Mouse (Mus musculus) hindbrain, embryonic 11.5 days (tissue): Measurements from ENCODE around the gene Lpar6. TPM values are rescaled to one million over a fixed set of nuclear protein-coding genes. Genes with fewer than 3 reads are reported as not detected.

ENCODE experiments used
- ATAC-seq: fragments of 200-750 bp; cut with Nextera tagmentation; 2 replicates; pipeline ENCODE4 v1.8.0; 2017; ENCODE audit warnings: mild to moderate bottlenecking, moderate TSS enrichment, moderate library complexity; ENCODE audit not compliant: low FRiP score
- DNase-seq: peaks from one replicate; pipeline ENCODE4 v3.0.0-alpha.2; 2015; ENCODE audit warnings: low spot score
- H3K27ac ChIP-seq: fragments of 300-500 bp; sonication (generic); 2 replicates; pipeline ENCODE4 v1.5.1; 2014; ENCODE audit warnings: mild to moderate bottlenecking, low read depth, low read length
- H3K27me3 ChIP-seq: fragments of 300-500 bp; sonication (generic); 2 replicates; pipeline ENCODE4 v1.6.1; 2014; ENCODE audit warnings: mild to moderate bottlenecking, low read length, moderate library complexity, mixed read lengths; ENCODE audit not compliant: control insufficient read depth, insufficient read depth
- H3K36me3 ChIP-seq: fragments of 300-500 bp; sonication (generic); 2 replicates; pipeline ENCODE4 v1.6.1; 2014; ENCODE audit warnings: mild to moderate bottlenecking, low read length, moderate library complexity, mixed read lengths; ENCODE audit not compliant: control insufficient read depth, insufficient read depth
- H3K4me1 ChIP-seq: fragments of 300-500 bp; sonication (generic); replicated peaks from 2 replicates; pipeline ENCODE4 v1.6.1; 2014; ENCODE audit warnings: low read length, mixed read lengths; ENCODE audit not compliant: control insufficient read depth, insufficient read depth
- H3K4me2 ChIP-seq: fragments of 300-500 bp; sonication (generic); replicated peaks from 2 replicates; pipeline ENCODE4 v1.6.1; 2014; ENCODE audit warnings: mild to moderate bottlenecking, low read depth, low read length
- H3K4me3 ChIP-seq: fragments of 300-500 bp; sonication (generic); 2 replicates; pipeline ENCODE4 v1.5.1; 2014; ENCODE audit warnings: low read depth, low read length
- H3K9ac ChIP-seq: fragments of 300-500 bp; sonication (generic); 2 replicates; pipeline ENCODE4 v1.6.1; 2014; ENCODE audit warnings: low read depth, low read length
- H3K9me3 ChIP-seq: fragments of 300-500 bp; sonication (generic); 2 replicates; pipeline ENCODE4 v1.6.1; 2016; ENCODE audit warnings: low read length; ENCODE audit not compliant: control insufficient read depth
- WGBS: fragments of 180-500 bp; shearing (Covaris S2); extraction: QIAGEN DNeasy Blood & Tissue Kit; methylation state at CpG from one replicate; pipeline ENCODE4 v1.1.7; 2014; 5-methylcytosine and 5-hydroxymethylcytosine counted together
- polyA plus RNA-seq: library from polyadenylated mRNA; unstranded; fragments of >200 nt; fragmentation: Nextera tagmentation; extraction: Ambion mirVana; gene quantifications from 2 replicates; pipeline ENCODE4 v1.2.1, GENCODE M21; 2014

Gene Lpar6
- polyA plus RNA-seq, 1 experiment from 2014 or later, result 19.3 TPM

DNA sequence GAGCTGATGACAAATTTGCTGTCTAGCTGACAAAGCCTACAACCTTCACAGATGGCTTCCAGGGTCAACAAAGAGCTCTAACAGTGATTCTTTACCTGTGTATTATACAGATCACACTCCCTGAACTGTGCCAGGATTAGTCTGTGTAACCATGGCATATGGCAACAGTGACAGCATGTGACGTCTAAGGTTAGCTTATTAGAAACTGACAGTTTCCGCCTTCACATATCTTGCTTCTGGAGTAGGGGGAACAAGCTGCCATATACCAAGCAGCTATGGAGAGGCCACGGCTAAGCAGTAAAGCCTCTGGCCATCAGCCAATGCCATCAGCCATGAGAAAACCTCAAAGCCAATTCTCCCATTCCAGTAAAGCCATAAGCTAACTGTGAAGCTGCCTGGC lies 11.3 kb upstream of the Lpar6 start:
- H3K4me2 ChIP-seq, result no peak overlapping the region
- no peaks in the 10 kb centered on the region for H3K36me3 ChIP-seq
- H3K4me3 ChIP-seq, result no peak overlapping the region
- H3K27me3 ChIP-seq, result no peaks in the 10 kb centered on the region
- H3K9ac ChIP-seq, result no peak overlapping the region
- H3K4me1 ChIP-seq, result no peaks in the 10 kb centered on the region
- H3K9me3 ChIP-seq, result no peaks in the 10 kb centered on the region
- ATAC-seq (no peak), DNase-seq (no peak)
- no peak overlapping the region for H3K27ac ChIP-seq
- 93% methylated on average over 3 of the region's 3 CpGs for WGBS

GRCm38 (mm10) chr14:73226849-73227248 lies 10.8 kb upstream of the Lpar6 start:
- H3K4me3 ChIP-seq, result no peak overlapping the region
- WGBS, result 43% methylated on average over 1 of the region's 1 CpGs
- no peaks in the 10 kb centered on the region for H3K36me3 ChIP-seq
- no peak overlapping the region for H3K27ac ChIP-seq
- no peak overlapping the region for H3K9ac ChIP-seq
- H3K4me1 ChIP-seq, result no peaks in the 10 kb centered on the region
- DNase-seq (no peak), ATAC-seq (no peak)
- H3K4me2 ChIP-seq, result no peak overlapping the region
- no peaks in the 10 kb centered on the region for H3K9me3 ChIP-seq
- H3K27me3 ChIP-seq, result no peaks in the 10 kb centered on the region

DNA sequence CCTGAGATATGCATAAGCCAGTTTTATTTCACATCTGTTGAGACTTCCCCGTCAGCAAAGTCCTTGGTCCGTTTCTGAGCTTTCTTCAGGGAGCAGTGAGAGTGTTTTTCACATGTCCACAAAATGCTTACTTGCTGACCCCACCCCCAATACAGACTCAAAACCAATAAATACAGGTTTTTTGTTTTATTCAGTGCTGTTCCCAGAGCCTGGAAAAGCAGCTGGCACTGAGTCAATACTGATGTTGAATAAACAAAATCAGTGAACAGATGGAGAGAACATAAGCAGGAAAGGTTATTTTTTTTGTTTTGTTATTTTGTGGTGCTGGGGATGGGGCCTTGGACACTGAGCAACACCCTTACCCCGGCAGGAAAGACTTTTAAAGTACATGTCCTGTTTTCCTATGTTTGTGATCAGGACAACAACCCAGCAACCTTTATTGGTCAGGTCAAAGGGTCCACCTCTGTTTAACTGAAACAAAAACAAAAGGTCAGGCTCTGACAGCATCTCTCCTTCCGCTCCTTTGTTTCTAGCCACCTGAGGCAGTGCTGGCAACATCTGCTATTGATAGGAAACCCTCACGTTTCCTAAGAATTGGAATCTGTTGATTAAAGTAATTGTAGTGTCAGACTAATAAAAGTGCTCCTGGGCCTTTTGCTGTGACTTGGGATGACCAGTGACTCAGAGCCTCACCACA lies 6.3 kb upstream of the Lpar6 start:
- H3K4me3 ChIP-seq, result no peak overlapping the region
- no peak overlapping the region for H3K27ac ChIP-seq
- DNase-seq (no peak), ATAC-seq (no peak)
- H3K36me3 ChIP-seq, result no peaks in the 10 kb centered on the region
- 27% methylated on average over 5 of the region's 5 CpGs for WGBS
- no peak overlapping the region for H3K9ac ChIP-seq
- H3K9me3 ChIP-seq, result no peaks in the 10 kb centered on the region
- H3K4me1 ChIP-seq, result no peaks in the 10 kb centered on the region
- no peak overlapping the region for H3K4me2 ChIP-seq
- no peaks in the 10 kb centered on the region for H3K27me3 ChIP-seq

GRCm38 (mm10) chr14:73234468-73235031 lies 3.1 kb upstream of the Lpar6 start:
- WGBS, result 4% methylated on average over 2 of the region's 2 CpGs
- Histone ChIP-seq H3K9me3 (no peaks in the 10 kb centered on the region), H3K27ac (no peak overlapping the region), H3K4me2 (no peak overlapping the region), H3K4me1 (no peaks in the 10 kb centered on the region), H3K4me3 (no peak overlapping the region), H3K27me3 (no peaks in the 10 kb centered on the region), H3K9ac (no peak overlapping the region), H3K36me3 (no peaks in the 10 kb centered on the region)
- no peak for ATAC-seq
- no peak for DNase-seq

DNA sequence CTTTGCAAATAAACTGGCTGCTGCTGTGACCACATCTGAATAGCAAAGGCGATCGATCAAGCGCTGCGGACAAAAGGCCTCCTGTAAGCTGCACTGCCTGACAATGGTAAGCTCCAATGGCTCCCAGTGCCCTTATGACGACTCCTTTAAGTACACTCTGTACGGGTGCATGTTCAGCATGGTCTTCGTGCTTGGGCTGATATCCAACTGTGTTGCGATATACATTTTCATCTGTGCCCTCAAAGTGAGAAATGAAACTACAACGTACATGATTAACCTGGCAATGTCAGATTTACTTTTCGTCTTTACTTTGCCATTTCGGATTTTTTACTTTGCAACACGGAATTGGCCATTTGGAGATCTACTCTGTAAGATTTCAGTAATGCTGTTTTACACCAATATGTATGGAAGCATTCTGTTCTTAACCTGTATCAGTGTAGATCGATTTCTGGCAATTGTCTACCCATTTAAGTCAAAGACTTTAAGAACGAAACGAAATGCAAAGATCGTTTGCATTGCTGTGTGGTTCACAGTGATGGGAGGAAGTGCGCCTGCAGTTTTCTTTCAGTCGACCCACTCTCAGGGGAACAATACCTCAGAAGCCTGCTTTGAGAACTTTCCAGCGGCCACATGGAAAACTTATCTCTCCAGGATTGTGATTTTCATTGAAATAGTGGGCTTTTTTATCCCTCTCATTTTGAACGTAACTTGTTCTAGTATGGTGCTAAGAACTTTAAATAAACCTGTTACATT lies 979 bp downstream of the Lpar6 start:
- H3K27me3 ChIP-seq, result no peaks in the 10 kb centered on the region
- H3K4me3 ChIP-seq, result peak overlapping the region; percentile 57
- H3K4me2 ChIP-seq, result peak overlapping the region; percentile 42
- under 1% methylated on average over 20 of the region's 20 CpGs for WGBS
- H3K27ac ChIP-seq, result peak overlapping the region; percentile 91
- no peaks in the 10 kb centered on the region for H3K36me3 ChIP-seq
- peak overlapping the region; percentile 74 for H3K9ac ChIP-seq
- ATAC-seq (peak; percentile 93), DNase-seq (peak; percentile 80)
- H3K4me1 ChIP-seq, result no peaks in the 10 kb centered on the region
- H3K9me3 ChIP-seq, result no peaks in the 10 kb centered on the region

- H3K27me3 ChIP-seq, result no peaks in the 10 kb centered on the region
- H3K4me3 ChIP-seq, result peak overlapping the region; percentile 57
- no peaks in the 10 kb centered on the region for H3K4me1 ChIP-seq
- ATAC-seq (0 out of 2 replicates have a peak, but pooled peaks have one; percentile 53), DNase-seq (peak; percentile 67)
- peak overlapping the region; percentile 91 for H3K27ac ChIP-seq
- WGBS, result under 1% methylated on average over 6 of the region's 6 CpGs
- peak overlapping the region; percentile 74 for H3K9ac ChIP-seq
- peak overlapping the region; percentile 42 for H3K4me2 ChIP-seq
- H3K36me3 ChIP-seq, result no peaks in the 10 kb centered on the region
- no peaks in the 10 kb centered on the region for H3K9me3 ChIP-seq
Observed at GRCm38 (mm10) chr14:73239291-73239690, 1.6 kb downstream of the Lpar6 start.

DNA sequence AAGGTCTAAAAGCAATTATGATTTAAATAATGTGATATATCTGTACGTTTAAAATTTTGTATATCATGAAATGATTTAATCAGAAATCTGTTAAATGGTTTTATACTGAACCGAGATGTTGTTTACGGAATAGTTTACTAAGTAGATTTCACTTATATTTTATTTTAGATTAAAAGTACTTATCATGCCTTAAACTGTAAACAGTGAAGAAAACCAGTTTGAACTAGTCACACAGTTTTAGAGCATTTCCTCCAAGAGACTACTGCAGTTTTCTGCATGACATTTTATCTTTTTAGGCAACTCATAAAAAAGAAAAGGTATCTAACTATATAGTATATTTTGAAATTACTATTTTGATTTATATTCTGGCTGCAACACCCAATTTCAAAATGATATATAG lies 2.2 kb downstream of the Lpar6 start:
- Histone ChIP-seq H3K9me3 (no peaks in the 10 kb centered on the region), H3K4me2 (no peak overlapping the region), H3K4me1 (no peaks in the 10 kb centered on the region), H3K27me3 (no peaks in the 10 kb centered on the region), H3K9ac (no peak overlapping the region), H3K27ac (no peak overlapping the region), H3K36me3 (no peaks in the 10 kb centered on the region), H3K4me3 (no peak overlapping the region; the same call in 1 of the 2 replicates)
- DNase-seq (no peak), ATAC-seq (no peak)
- WGBS, result 57% methylated on average over 3 of the region's 3 CpGs

DNA sequence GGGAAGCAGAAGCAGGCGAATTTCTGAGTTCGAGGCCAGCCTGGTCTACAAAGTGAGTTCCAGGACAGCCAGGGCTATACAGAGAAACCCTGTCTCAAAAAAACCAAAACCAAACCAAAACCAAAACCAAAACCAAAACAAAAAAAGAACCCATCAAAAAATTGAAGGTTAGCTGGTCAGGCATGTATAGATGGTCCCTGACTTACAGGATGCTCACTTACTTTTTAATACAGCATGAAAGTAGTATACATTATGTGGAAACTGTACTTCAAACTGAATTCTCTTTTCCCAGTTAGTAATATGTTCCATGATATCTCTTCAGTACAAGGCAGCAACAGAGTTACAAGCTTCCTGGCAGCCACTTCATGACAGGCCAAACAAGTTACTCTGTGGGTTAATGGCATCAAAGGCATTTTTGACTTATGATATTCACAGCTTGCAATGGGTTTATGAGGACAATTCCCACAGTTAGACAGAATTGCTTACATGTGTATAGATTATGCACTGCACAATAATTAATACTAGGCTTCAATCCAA lies 6.4 kb downstream of the Lpar6 start:
- Histone ChIP-seq H3K27ac (no peak overlapping the region), H3K4me1 (no peaks in the 10 kb centered on the region), H3K36me3 (no peaks in the 10 kb centered on the region), H3K4me3 (no peak overlapping the region), H3K9me3 (no peaks in the 10 kb centered on the region), H3K27me3 (no peaks in the 10 kb centered on the region), H3K4me2 (no peak overlapping the region), H3K9ac (no peak overlapping the region)
- no peak for DNase-seq
- WGBS, result 92% methylated on average over 2 of the region's 2 CpGs
- no peak for ATAC-seq
